Mouse (Mus musculus) spleen, adult 18-20 months (tissue): ENCODE measurements around the gene Ftsj3.
"Not testable (repeated sequence)": the region's sequence is repeated elsewhere in the genome, so short reads cannot be mapped to it uniquely, and the experiment has no call there.

Experiments used
- DNase-seq, 2 experiments: peaks; one replicate each; pipeline ENCODE4 v3.0.0; 2022; ENCODE audit warnings: mixed read lengths in 2 of 2

Gene Ftsj3

DNA sequence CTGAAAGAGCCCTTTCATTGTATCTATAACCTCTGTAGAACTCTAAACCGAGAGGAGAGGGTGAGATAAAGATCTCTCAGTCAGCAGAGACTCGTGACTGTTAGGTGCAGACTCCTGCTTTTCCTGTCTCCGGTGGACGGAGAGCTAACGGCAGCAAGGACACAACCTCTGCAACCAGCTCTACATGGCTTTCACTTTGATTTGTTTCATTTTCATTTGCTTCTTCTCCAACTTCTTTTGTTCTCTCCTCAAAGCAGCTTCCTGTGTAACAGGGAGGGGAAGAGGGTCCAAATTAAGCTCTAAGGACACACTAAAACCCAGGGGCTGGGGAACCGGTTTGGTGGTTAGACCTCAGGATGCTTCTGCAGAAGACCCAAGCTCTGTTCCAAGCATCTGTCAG is 55.1 kb downstream of the Ftsj3 start:
- no peak for DNase-seq

DNA sequence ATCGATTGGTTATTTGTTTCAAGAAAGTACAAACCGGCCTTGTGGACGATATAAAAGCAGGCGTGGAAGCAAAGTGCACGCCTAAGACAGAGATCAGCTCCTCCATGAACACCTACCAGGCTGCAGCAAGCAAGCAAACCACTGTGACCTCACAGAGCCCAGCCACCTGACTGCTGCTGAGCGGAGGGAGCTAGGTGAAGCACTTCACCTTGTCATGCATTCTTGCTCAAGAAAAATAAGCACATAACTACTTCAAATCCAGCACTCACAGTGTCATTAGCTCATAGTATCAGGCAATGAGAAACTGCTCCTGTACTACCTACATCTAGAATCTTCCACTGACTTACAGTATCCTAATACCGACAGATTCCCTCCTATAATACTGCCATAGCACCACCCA is 55.9 kb downstream of the Ftsj3 start:
- not testable (repeated sequence) for DNase-seq
